Mouse (Mus musculus): ENCODE results near the gene Zfp866.

The Zfp866 gene

DNA sequence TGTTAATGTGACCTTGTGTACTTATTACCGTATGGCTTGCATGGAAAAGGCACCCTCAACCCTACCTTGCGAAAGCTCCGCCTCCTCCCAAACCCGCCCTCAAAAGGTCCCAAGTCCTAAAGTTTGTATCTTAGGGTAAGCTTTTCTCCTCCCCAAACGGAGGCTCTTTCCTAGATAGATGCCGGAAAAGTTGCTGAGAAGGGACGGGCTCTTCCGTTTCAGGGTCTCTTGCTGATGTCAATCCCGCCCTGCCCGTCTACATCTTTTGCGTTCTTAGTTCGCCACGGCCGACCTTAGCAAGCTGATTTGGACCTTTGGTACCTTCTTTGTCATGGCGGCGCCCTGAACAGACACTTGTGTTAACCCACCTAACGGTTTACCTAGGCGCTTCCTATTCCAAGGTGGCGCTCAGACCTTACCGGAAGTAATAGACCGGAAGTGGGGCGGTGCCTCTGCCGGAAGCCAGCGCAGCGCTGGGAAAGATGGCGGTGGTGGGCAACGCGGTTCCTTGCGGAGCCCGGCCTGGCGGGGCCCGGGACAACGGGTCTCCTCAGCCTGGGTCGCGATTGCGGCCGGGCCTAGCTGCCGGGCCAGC, at the start of gene Zfp866, which contains the start of gene Atp13a1:
TSS of gene Zfp866 (minus strand) at position 406 of the 595 bp plus-strand sequence.
TSS of gene Atp13a1 (plus strand) at position 391 of the 595 bp plus-strand sequence.
- DNase-seq (ENCODE audit: low read depth, low spot score): peak; percentile 95

GRCm38 (mm10) chr8:69837057-69837682, 46.2 kb upstream of the Zfp866 start:
- no peak for DNase-seq (ENCODE audit: low read depth, low spot score)

GRCm38 (mm10) chr8:69832298-69832853, 41.4 kb upstream of the Zfp866 start, which contains the start of gene Pbx4:
Gene Pbx4, plus strand, starts transcription at chr8:69832491.
- peak; percentile 99 for DNase-seq (ENCODE audit: low read depth, low spot score)

DNA sequence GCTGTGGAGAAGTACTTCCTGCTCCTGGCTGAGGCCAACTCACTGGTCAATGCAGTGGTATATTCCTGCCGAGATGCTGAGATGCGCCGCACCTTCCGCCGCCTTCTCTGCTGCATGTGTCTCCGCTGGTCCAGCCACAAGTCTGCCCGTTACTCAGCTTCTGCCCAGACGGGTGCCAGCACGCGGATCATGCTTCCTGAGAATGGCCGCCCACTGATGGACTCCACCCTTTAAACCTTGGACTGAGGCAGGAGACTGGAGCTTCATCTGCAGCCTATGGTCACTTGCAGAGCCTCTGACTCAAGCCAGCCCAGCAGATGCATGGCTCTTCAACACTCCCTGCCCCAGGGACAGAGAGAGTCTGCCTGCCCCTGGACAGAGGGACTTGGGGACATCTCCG, 35.4 kb upstream of the Zfp866 start:
- DNase-seq (ENCODE audit: low read depth, low spot score): no peak

DNA sequence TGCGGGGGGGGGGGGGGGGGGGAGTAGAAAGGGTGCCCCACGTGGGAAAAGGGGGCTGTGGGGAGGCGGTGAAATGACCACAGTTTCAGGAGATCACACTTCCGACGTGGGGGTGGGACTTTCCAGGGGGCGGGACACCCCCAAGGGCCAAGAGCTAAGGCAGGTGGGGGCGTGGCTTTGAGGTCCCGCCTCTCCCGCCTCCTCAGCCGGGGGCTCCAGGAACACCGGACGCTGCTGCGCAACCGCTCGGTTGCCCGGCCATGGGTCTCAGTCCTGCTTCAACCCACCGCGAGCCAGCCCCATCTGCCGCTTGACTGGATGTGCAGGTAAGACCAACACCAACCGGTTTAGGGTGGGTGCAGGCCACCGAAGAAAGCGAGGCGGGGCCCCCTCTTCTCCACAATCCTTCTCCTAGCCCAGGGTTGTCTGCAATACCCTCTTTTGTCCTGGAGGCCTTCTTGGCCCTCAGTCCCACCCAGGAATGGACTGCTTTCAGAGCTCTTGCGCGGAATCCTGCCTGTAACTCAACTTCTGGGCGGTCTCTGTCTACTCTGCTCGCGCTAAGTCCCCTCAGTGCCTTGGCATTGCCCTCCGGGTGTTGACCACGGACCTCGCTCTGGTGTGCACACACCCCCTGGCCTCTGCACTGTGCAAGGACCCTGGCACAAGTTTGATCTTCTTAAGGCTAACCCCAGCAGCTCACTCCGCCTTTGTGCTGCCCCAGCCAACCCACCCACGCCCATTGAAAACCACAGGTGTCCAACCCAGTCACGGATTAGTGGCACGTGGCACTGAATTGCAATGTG, 31.6 kb upstream of the Zfp866 start, which contains the start of gene Lpar2:
TSS of gene Lpar2 (plus strand) at position 44 of the 806 bp plus-strand sequence.
- DNase-seq (ENCODE audit: low read depth, low spot score): peak; percentile 49

DNA sequence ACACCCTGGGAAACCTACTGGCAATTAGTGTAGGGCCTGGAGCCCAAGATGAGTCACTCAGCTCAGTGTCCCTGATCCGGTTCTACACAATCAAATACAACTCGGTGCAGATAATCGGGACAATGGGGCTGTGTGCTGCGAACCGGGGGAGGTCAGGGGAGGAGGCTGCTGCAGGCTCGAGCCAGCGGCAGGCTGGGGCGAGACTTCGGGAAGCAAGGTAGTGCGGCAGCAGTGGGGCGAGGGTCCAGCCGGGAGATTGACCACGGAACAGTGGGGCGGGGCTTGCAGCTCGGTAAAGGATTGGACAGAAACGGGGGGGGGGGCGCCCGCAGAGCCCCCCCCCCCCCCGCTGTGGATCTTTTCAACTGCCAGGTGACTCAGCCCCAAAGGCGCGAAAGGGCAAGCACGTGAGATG, 31.0 kb upstream of the Zfp866 start:
- DNase-seq (ENCODE audit: low read depth, low spot score): peak; percentile 43

DNA sequence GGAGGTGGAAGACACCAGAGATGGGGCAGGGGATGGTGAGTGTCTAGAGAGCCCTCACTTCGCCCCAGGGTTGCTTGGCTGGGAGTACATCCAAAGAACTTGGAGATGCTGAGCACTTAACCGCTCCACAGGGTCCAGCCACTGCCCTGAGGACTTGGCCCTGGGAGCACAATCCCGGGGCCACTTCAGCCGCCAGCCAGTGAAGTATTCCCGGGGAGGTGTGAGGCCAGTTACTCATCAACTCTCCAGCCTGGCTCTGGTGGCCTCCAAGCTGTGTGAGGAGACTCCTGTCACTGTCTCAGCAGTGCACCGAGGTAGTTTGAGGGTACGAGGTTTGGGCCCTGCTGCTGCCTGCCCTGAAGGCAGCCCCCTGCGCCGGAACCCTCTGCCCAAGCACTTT, 29.5 kb upstream of the Zfp866 start:
- no peak for DNase-seq (ENCODE audit: low read depth, low spot score)

DNA sequence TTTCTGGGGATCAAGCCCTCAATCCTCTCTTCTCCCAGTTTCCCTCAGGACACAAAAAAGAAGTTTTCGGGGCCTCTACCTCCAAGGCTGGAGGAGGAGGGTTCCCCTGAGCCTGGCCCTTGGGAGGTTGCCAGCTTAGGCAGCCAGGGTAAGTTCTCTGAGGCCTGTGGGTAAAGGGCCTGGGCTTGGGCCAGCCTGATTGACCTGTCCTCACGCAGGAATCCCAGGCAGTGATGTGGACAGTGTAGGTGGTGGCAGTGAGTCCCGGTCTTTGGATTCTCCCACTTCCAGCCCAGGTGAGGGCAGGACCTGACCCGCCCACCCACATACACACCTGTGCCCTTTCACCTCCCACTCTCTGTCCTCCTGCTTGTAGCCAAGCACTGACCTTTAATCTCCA, 24.4 kb upstream of the Zfp866 start:
- no peak for DNase-seq (ENCODE audit: low read depth, low spot score)

DNA sequence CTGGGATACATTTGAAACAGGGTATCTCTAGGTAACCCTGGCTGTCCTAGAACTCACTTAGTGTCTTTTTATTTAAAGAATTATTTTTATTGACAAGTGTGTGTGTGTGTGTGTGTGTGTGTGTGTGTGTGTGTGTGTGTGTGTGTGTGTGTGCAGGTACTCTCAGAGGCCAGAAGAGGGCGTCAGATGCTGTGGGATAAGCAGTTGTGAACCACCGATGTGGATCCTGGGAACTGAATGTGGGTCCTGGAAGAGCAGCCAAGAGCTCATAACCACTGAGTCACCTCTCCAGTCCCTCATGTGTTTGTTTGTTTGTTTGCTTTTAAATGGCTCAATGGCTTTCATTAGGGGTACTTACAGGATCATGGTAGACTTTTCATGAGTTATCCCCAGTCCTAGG, 23.9 kb upstream of the Zfp866 start:
- DNase-seq (ENCODE audit: low read depth, low spot score): no peak

GRCm38 (mm10) chr8:69809820-69810219, 18.8 kb upstream of the Zfp866 start:
- DNase-seq (ENCODE audit: low read depth, low spot score): no peak

- peak; percentile 47 for DNase-seq (ENCODE audit: low read depth, low spot score)
Measured at GRCm38 (mm10) chr8:69808864-69809403, 18.0 kb upstream of the Zfp866 start.

DNA sequence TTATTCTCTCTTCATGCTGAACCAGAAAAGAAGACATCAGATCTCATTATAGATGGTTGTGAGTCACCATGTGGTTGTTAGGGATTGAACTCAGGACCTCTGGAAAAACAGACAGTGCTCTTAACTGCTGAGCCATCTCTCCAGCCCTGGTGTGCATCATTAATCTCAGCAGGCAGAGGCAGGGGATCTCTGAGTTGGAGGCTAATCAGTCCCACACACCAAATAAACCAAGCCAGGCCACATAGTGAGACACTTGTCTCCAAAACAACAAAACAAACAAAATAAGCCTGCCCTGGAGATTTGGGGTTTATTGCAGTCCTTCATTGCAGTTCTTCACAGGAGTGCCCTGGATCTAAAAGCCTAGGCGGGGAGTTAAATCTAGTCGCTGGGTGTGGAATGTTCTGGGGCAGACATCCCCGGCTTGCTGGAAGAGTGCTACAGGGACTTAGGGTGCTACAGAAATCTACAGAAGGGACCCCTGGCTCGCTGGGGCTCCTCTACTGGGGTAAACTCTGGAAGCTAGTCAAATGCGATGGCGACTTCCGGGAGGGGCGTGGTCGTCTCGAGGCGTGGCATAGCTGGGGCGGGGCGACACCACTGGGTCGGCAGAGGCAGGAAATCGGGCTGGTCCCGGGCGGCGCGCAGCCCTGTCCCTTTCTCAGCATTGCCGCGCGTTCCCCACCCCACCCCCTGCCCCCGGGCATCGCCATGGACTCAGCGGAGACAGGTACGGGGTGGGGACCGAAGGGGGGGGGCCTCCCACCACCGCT, 17.3 kb upstream of the Zfp866 start, which contains the start of gene Gmip:
TSS of gene Gmip (plus strand) at position 586 of the 770 bp plus-strand sequence.
- peak; percentile 56 for DNase-seq (ENCODE audit: low read depth, low spot score)

DNA sequence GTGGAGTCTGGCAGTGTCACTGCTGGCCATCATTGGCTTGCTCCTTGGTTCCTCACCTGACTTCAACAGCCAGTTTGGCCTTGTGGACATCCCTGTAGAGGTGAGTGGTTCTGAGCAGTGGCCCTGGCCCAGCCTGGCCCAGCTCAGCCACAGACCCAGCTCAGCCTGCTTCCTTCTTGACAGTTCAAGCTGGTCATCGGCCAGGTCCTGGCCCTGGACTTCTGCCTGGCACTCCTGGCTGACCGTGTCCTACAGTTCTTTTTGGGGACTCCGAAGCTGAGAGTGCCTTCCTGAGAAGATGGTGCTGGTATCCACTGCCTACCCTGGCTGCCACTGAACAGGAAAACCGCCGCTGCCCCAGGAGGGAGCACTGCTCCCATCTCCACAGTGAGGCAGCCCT, 16.3 kb upstream of the Zfp866 start:
- DNase-seq (ENCODE audit: low read depth, low spot score): no peak

- no peak for DNase-seq (ENCODE audit: low read depth, low spot score)
Measured at GRCm38 (mm10) chr8:69805491-69805890, 14.5 kb upstream of the Zfp866 start.

DNA sequence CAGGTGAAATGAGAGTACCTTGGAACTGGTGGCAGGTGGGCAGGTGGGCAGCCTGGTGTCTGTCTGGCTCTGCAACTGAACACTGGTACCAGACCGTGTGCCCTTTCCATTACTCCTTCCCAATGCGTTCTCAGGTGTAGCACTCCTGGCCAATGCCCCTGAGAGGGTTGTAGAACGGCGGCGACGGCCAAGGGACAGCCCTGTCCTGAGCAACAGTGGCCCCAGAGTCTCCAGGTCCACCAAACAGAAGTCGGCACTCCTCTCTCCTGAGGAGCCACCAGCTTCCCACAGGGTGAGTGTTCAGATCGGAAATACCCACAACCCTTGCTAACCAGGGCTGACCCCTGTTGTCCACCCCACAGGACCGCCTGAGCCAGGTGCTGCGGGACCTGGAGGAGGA, 14.1 kb upstream of the Zfp866 start:
- no peak for DNase-seq (ENCODE audit: low read depth, low spot score)

DNA sequence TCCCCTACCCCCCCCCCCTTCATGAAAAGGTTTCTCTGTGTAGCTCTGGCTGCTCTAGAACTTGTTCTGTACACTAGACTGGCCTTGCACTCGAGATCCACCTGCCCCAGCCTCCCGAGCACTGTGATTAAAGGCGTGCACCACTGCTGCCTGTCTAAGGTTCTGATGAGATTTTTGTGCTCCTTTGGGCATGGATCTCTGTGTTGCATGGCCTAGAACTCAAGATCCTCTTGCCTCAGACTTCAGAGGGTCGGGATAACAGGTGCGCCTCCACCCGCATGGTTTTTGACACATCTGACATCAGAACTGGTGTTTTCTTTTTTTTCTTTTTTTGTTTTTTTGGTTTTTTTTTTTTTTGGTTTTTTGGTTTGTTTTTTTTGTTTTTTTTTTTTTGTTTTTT, 13.6 kb upstream of the Zfp866 start:
- DNase-seq (ENCODE audit: low read depth, low spot score): no peak

- DNase-seq (ENCODE audit: low read depth, low spot score): no peak
Measured at GRCm38 (mm10) chr8:69803366-69803765, 12.4 kb upstream of the Zfp866 start.

DNA sequence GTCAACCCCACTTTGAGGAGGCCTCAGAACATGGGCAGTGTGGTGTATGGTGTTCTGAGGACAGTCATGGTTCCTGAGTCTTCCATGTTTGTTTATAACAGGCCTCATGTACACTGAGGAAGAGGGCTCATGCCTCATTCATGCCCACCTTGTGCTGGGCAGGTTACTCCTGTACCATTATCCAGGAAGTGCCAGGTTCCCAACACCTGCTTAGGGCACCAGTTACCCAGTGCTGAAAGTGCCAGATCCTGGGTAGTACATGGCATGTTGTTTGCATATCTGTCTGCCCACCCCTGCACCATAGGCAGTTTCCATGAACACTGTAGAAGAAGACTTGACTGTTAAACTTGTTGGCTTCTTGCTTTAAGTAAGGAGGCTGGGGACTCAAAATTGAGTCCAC, 11.2 kb upstream of the Zfp866 start:
- no peak for DNase-seq (ENCODE audit: low read depth, low spot score)

- DNase-seq (ENCODE audit: low read depth, low spot score): no peak
Measured at GRCm38 (mm10) chr8:69801796-69802195, 10.8 kb upstream of the Zfp866 start.

- DNase-seq (ENCODE audit: low read depth, low spot score): no peak
Measured at GRCm38 (mm10) chr8:69799946-69800345, 9.0 kb upstream of the Zfp866 start.

- DNase-seq (ENCODE audit: low read depth, low spot score): no peak
Measured at GRCm38 (mm10) chr8:69799261-69799660, 8.3 kb upstream of the Zfp866 start.

Measured in brain, adult 2 months (tissue).